Mouse (Mus musculus) cerebellum, adult 11 months (tissue): ENCODE measurements around the gene Il12a.

Experiments
- DNase-seq: peaks from one replicate; pipeline ENCODE4 v3.0.0; 2022

Il12a gene

DNA sequence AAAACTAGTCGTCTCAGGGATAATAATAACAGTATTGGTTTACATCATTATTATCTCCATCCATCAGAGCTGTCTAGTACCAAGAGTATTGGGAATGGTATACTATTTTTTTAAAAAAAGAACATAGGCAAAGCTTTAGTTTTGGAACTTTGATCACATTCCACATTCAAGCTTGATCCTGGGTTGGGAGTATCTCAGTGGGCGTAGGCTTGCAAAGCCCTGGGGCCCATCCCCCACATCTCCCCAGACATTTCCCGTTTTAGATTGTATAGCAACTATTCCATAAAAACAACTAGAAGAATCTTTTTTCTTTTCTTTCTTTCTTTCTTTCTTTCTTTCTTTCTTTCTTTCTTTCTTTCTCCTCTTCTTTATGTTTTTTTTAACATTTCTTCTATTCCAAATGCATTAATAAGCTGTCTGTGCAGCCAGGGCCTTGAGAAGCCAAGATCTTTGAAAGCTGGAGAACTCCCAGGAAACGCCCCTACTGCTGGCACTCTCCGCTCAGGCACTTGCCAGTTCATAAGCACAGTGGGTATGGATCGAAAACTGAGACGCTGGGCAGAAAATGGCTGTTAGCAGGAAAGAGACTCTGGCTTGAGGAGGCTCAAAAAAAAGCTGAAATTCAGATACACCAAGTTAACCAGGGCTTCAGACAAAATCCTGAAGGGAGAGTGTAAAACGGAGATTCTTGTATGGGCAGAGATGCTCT, 3.4 kb upstream of the Il12a start:
- DNase-seq: no peak

GRCm38 (mm10) chr3:68689346-68689745, 1.1 kb upstream of the Il12a start:
- no peak for DNase-seq

DNA sequence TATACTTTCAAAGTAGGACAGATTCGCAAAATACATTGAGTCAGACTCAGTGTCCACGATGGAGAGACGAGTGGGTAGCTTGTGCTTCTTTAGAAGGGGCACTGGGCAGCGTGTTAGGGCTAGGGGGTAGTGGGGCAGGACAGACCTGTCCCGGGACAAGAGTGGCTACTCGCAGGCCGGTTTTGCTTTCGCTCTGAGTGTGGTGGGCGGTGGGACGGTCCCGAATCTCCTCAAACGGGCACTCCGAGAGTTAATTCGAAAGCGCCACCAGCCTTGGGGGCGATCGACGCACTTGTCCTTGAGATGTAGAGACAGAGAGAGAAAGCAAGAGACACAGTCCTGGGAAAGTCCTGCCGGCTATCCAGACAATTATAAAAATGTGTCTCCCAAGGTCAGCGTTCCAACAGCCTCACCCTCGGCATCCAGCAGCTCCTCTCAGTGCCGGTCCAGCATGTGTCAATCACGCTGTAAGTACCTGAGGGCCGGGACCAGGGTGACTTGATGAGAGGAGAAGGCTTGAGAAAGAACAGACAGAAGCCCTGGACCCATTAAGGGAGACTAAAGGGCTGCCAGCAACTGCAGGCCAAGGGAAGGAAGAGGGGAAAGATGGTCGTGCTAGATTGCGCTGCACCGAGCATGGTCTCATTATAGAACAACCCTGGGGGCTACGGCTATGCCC, 795 bp downstream of the Il12a start:
- DNase-seq: no peak

DNA sequence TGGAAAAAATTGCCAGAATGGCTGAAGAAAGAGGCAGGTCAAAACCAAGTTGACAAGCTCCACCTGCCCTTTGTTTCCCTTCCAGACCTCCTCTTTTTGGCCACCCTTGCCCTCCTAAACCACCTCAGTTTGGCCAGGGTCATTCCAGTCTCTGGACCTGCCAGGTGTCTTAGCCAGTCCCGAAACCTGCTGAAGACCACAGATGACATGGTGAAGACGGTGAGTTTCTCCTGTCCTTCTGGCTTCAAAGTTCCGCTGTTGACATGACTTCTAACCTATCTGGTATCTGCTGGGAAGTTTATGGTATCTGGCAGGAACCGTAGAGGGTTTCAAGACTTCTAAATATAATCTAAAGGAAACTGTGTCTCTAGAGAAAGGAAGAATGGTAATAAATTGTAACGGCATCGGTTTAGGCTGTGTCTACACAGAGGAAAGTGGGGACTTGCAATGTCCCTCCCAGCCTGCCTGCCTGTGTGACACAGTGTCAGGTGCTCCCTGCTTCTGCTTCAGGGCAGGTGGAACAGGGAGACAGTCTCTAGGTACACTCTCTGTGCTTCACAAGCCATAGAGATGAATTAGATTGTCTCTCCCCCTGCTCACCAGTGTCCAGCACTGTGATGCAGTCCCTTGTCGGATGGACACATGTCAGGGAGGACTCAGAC, 1.6 kb downstream of the Il12a start:
- no peak for DNase-seq

- no peak for DNase-seq
Measured at GRCm38 (mm10) chr3:68692600-68693225, 2.3 kb downstream of the Il12a start.

- no peak for DNase-seq
Measured at GRCm38 (mm10) chr3:68693441-68694048, 3.1 kb downstream of the Il12a start.

- DNase-seq: no peak
Measured at GRCm38 (mm10) chr3:68695321-68695720, 4.9 kb downstream of the Il12a start.

DNA sequence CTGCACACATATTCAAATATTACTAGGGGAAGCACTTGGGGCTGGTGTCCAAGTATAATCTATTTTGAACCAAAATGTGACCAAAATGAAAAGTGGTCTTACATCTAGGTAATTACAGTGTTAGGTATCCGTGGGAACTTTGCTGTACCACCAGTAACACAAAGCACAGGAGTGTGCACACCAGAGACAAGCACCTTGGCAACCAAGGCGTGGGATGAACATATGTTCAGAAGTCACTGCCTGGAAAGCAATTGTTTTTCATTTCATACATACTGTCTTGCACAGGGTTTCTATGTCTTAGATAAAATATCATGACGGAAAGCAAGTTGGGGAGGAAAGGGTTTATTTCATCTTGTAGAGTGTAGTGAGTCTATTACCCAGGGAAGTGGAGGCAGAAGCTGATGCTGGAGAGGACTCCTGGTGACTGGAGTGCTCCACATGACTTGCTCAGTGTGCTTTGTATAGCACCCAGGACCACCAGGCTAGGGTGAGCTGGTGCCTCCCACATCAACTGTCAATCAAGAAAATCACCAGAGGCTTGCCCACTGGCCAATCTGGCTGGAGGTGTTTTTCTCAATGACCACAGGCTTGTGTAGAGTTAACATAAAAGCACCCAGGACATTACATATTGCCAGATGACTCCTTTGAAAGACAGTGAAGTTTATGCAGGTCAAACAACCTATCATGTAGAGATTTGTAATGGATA, 6.2 kb downstream of the Il12a start:
- no peak for DNase-seq

GRCm38 (mm10) chr3:68698601-68699000, 8.2 kb downstream of the Il12a start:
- no peak for DNase-seq

GRCm38 (mm10) chr3:68700091-68700490, 9.6 kb downstream of the Il12a start:
- DNase-seq: no peak

DNA sequence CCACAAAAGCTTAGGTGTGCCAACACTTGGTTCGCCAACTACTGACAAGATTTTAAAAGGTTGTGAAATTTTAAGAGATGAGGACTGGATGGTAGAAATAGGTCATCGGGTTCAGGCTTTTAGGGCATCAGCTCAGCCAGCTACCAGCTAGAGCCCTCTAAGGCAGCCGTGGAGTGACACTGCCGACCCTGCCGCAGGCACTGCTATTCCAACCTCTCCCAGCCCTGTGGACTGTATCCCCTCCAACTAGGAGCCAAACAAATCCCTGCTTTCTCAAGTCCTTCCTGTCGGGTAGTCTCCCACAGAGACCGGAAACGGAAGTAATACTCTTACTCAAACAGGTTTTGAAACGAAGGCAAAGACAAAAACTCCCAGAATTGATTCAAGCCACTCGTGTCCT, 15.9 kb downstream of the Il12a start:
- no peak for DNase-seq

GRCm38 (mm10) chr3:68708230-68708629, 17.8 kb downstream of the Il12a start:
- DNase-seq: no peak

DNA sequence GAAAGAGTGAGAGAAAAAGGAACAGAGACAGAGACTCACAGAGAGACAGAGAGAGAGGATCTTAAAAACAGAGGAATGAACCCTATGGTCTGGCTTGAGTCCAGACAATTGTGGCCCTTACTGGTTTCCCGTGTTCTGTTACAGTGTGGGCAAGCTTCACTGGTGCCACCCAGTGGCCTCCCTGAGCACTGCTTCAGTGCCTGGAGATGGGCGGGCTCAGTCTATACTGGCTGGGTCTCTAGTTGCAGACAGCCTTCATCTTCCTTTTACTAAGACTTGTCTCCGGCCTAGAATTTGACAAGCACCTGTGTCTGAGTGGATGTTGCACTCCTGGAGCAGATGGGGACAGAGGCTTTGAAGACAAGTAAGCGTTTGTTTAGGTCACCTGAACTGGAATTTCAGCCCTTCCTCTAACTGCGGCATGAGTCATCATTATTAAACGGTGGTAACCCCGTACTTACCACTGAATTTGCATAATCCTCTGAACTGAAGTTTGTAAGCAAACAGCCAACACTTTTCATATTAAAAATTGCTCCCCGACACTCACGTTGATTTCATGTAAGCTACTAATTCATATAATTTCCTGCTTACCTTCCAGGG, 18.9 kb downstream of the Il12a start:
- peak; percentile 60 for DNase-seq

- DNase-seq: no peak
Measured at GRCm38 (mm10) chr3:68710436-68710835, 20.0 kb downstream of the Il12a start.

GRCm38 (mm10) chr3:68711510-68711909, 21.1 kb downstream of the Il12a start:
- no peak for DNase-seq

DNA sequence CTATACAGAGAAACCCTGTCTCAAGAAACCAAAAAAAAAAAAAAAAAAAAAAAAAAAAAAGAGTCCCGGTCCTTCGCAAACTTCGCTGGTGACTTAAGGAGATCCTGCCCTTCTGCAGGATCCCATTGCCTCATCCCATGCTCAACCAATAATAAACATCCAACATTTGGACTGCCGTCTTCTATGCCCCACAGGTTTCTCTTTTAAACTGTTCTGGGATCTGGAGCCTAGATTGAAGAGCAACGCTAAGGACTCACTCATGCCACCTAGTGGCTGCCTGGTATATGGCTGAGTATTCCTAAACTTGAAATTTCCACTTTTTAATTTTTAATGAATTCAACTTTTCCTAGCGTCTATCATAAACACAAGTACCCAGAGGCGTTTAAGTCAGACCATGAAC, 23.1 kb downstream of the Il12a start:
- peak; percentile 33 for DNase-seq

DNA sequence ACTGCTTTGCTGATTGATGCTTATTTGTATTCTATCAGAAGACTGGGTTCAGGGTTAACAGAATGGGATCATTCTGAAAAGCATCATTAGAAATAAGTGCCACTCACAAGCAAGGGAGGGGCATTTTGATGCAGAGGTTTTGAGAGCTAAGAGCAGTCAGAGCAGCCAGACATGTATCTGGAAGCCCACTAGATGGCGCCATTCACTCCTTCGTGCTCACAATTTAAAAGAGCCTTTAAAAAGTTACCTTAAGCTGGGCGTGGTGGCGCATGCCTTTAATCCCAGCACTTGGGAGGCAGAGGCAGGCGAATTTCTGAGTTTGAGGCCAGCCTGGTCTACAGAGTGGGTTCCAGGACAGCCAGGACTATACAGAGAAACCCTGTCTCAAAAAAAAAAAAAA, 26.9 kb downstream of the Il12a start:
- DNase-seq: peak; percentile 16

DNA sequence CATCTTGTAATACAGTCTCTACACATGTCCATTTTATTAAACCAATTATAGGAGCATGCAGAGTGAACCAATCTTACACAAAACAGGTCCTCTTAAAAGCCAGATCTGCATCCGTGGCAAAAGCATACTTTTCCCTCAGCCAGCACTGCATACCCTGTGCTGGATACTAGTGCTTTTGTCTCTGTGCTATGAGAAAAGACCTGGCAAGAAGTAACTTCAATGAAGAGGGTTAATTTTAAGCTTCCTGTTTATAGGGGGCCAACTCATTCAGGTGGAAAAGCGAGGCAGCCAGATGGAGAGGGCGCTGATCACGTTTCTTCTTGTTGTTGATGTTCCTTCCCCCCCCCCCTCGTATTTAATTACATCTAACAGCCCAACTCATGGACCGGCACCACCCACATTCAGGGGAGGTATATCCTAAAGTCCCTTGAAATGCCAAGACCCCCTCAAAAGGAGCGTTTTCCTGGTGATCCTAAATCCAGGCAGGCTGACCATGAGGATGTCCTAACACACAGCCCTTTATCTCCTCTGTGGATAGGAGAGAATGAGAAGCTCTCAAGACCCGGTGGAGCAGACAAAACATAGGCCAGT, 28.9 kb downstream of the Il12a start:
- no peak for DNase-seq

- no peak for DNase-seq
Measured at GRCm38 (mm10) chr3:68720258-68720657, 29.8 kb downstream of the Il12a start.

DNA sequence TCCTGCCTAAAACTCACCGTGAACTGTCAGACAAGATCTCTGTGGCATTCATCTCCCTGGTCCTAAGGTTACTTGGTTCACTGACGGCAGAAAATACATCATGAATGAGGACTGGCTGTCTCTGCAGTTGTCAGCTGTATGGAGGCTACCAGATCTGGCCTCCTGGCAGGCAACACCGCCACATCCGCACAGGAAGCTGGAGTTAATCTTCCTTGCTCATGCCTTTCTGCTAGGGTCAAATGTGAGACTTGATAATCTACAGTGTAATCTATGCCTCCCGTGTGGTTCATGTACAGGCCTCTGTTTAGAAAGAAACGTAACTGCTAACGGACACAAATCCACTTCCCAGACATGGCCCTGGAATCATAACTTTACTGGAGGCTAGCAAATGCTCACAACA, 51.5 kb downstream of the Il12a start:
- DNase-seq: no peak

DNA sequence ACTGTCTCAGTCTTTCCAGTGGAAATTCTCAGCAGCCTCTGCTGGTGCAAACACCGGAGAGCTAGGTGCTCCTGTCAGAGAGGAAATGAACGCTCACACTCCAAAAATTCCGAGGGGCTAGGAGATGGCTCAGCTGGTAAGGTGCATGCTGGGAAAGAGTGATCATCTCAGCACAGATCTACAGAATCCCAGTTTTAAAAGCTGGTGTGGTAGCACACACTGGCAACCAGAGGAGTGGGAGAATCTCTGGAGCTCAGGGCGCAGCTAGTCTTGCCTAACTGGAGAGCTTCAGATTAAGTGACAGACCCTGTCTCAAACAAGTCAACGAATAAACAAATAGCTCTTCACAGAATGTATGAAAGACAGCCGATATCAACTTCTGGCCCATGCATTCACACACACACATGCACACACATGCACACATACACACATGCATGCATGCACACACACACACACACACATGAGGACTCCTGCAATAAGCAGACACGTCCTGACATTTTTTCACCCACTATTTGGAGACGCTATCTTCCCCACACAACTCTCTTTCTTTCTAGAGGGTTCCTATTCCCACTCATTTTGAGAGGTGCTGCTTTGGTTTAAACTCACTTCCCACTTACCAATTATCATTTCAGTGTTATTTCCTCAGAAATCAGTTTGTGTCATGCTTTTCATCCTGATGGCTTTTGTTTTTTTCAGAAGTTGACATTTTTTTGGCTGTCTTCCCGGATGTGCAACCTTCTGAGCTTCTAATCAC, 52.5 kb downstream of the Il12a start:
- no peak for DNase-seq
